Mouse (Mus musculus) neutrophil, adult 5-6 weeks (primary cell): Measurements from ENCODE around the gene Gm14151. TPM values are rescaled to one million over a fixed set of nuclear protein-coding genes. Genes with fewer than 3 reads are reported as not detected.
"Not testable (repeated sequence)": the region's sequence is repeated elsewhere in the genome, so short reads cannot be mapped to it uniquely, and the experiment has no call there.

Experiments
- ATAC-seq: fragments of 151-379, 151-347 bp; 2 replicates; pipeline ENCODE4 v1.8.0; 2017; ENCODE audit warnings: mild to moderate bottlenecking, moderate TSS enrichment; ENCODE audit not compliant: insufficient number of reproducible peaks, poor library complexity, low FRiP score, severe bottlenecking; ENCODE audit errors: extremely low read depth
- total RNA-seq: library from RNA; stranded (forward); fragments of 200-1000 nt; gene quantifications from 2 replicates; pipeline ENCODE4 v1.2.3, GENCODE M21; 2017

The Gm14151 gene
- not detected in 2 replicates for total RNA-seq

DNA sequence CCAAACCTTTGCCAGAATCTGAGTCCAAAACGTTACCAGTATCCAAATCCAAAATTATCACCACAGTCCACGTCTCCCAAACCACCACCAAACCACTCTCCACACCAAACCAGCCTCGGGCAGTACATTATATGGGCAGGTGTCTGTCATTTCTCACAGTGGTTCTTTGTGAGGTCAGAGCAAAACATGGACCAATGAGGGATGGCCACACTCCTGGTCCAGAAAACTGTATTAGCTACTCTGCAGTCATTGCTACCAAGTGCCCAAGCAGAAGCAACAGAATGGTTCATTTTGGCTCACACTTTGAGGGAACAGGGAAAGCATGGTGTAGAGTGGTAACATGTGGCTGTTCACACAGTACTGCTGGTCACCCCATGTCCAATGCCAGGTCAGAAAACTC is at the start of gene Gm14151:
Gene Gm14151, minus strand, starts transcription at position 101 of the 400 bp plus-strand sequence.
- ATAC-seq, result not testable (repeated sequence)

DNA sequence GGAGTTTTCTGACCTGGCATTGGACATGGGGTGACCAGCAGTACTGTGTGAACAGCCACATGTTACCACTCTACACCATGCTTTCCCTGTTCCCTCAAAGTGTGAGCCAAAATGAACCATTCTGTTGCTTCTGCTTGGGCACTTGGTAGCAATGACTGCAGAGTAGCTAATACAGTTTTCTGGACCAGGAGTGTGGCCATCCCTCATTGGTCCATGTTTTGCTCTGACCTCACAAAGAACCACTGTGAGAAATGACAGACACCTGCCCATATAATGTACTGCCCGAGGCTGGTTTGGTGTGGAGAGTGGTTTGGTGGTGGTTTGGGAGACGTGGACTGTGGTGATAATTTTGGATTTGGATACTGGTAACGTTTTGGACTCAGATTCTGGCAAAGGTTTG is 5.8 kb upstream of the Gm14151 start, which contains the start of gene Gm14147:
Gene Gm14147, plus strand, starts transcription at position 301 of the 400 bp plus-strand sequence.
- ATAC-seq, result not testable (repeated sequence)

DNA sequence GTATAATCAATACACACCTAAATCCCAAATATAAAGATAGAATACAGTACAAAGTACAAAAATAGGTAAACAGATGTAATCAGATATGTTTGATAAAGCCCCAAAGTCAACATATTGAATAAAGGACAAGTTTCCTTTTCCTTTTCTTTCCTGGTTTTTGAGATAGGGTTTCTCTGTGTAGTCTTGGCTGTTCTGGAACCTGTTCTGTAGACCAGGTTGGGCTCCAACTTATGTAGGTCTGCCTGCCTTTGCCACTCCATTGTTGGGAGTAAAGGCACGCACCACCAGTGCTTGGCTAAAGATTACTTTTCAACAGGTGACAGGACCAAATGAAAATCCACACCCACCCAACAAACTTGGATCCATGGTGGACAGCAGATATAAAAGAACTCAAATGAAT is 35.5 kb downstream of the Gm14151 start:
- no peak for ATAC-seq

DNA sequence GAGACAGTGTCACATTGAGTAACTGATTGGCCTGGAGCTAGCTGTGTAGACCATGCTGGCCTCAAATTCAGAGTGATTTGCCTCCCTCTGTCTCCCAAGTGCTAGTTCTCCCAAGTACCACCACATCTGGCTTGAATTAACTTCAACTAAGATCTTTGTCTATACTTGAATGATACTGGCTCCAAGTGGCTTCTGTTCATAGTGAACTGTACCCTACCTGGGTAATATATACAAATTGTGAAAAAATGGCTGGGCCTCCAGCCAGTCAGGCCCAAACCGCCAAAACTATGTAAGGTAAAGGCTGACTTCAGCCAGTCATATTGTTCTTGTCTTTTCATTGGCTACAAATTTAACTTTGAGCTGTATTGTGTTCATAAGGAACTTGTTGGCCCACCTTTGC is 51.7 kb downstream of the Gm14151 start:
- no peak for ATAC-seq

DNA sequence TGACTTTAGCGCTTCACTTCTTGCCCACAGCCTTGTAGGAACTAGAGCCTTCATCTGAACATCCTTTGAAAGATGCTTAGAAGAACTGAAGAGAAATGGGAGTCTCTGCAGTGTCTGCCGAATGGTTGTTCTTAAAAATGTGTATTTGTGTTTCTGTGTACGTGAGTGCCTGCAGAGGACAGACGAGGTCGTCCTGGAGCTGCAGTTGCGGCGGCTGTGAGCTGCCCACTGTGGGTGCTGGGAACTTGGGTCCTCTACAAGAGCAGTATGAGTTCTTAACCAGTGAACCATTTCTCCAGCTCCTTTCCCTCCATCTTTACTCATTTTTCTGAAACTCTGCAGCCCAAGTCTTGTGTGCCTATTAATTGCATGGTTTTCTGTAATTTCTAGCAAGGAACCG is 52.4 kb downstream of the Gm14151 start:
- ATAC-seq, result no peak

DNA sequence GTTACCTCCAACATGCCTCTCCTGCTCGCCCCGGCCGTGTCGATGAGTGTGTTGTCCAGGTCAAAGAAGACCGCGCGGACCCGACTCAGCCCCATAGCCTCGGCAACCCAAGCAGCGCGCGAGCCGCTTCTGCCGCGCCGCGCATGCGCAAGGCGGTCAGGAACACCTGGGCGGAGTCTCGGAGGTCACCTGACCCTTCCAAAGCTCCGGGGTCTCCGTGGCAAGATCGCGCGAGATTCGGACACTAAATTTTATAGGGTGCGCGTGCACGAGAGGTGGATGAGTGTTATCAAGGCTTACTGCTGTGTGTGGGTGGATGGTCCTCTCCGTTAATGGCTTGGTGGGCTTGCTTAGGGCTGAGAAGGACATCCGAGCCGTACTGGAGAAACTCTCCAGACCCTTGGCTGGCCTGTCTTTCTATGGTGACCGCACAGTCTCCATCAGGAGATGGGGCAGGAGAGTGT is 52.9 kb downstream of the Gm14151 start, which contains the start of the genes Ninl and Nanp:
Gene Ninl, minus strand, starts transcription at position 151 of the 464 bp plus-strand sequence.
Gene Nanp, minus strand, starts transcription at position 167 of the 464 bp plus-strand sequence.
- ATAC-seq, result peak; percentile 92

DNA sequence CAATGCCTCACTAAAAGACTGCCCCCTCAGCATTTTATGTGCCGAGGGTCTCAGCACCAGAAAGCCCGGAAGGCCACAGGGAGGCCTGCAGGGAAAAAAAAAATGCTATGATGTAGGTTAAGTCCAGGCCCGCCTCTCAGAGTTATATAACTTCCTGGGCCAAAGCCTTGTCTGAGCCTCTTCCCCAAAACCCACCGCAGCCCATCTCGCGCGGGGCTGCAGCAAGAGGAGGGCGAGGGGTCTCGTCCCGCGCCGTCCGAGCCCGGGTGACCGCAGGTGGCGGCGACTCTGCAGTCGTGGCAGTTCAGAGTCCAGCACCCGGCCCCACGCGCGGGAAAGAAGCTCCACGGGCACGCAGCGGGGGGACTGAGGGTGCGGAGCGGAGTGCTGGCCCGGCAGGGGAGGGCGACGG is 53.3 kb downstream of the Gm14151 start:
- ATAC-seq, result peak; percentile 19; the same call in 1 of the 2 replicates

DNA sequence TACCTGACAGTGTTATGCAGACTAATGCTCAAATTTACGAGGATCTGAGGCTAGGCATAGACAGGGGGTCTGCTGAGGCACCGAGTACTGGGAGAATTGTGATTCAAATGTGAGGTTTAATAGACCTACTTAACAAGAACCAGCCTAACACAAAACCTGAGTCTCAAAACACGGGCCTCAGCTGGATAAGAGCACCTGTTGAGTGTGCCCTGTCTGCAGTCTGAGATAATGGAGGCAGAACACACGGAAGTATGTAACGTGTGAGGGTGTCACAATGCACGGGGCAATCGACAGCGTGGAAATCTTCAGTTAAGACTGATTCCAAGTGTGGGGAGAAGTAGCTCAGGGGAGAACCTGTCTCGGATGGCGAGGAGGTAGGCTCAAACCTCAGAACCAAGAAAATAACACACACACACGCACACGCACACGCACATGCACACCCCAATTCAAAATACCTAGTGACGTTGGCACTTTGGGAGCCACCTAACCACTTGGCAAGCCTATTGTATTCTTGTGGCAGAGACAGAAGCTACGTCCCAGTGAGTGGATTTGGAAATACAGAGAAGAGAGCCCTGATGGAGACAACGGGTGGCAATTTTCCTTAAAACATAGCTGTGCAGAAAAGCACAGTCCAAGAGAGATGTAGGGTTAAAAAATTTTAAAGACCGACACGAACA is 54.1 kb downstream of the Gm14151 start:
- no peak for ATAC-seq

DNA sequence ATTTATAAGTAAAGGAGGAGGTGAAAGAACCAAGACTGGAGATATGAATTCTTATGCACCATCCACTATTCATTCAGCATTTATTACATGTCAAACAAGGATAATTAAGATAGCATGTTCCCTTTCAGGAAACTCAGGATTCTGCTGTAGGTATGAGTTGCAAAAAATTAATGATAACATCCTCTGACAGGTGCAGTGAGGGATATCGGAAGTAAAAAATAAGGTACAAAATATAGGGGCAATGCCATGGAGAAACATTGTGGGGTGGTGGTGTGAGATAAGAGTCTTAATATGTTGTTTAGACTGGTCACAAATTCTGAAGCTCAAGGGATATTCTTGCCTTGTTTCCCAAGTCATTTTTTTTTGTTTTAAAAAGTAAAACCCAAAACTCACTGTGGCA is 54.9 kb downstream of the Gm14151 start:
- ATAC-seq, result no peak

Other genes starting within 250 kb of the Gm14151 start
- 55.6 and 59.3 TPM in 2 replicates for gene Abhd12, start 187.6 kb downstream of the Gm14151 start, total RNA-seq
- 4.2 and 6.1 TPM in 2 replicates for gene Gins1, start 186.9 kb downstream of the Gm14151 start, total RNA-seq
- 0.12 and 0.86 TPM in 2 replicates for gene Ninl, start 53.0 kb downstream of the Gm14151 start, total RNA-seq
- gene Nanp, start 53.0 kb downstream of the Gm14151 start, total RNA-seq, result 7.6 and 9.0 TPM in 2 replicates
- gene Gm14147, start 5.9 kb upstream of the Gm14151 start, total RNA-seq, result not detected in 2 replicates